Mouse (Mus musculus) kidney, postnatal 10 days (tissue): ENCODE measurements around the gene Rai14.

Source experiments
- DNase-seq: peaks from one replicate; pipeline ENCODE4 v3.0.0; 2021; ENCODE audit warnings: mixed read lengths

Gene Rai14

GRCm38 (mm10) chr15:10720188-10720587, 5.8 kb upstream of the Rai14 start:
- no peak for DNase-seq

DNA sequence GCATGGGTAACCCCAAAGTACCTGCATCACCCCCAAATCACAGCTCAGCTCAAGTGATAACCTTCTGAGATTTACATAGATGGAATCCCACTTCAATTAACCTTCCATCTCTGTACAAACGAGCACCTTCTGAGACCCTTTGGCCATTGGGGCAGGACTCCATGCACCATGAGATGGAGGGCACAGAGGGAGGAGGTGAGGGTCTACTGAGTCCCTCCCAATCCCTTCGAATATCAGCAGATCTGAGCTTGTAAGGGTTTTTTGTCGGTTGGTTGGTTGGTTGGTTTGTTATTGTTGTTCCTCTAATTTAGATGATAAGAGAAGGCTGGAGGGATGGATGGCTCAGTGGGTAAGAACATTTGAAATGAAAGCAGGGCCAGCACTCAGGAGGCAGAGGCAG, 5.1 kb upstream of the Rai14 start:
- no peak for DNase-seq

- no peak for DNase-seq
Measured at GRCm38 (mm10) chr15:10718763-10719162, 4.3 kb upstream of the Rai14 start.

DNA sequence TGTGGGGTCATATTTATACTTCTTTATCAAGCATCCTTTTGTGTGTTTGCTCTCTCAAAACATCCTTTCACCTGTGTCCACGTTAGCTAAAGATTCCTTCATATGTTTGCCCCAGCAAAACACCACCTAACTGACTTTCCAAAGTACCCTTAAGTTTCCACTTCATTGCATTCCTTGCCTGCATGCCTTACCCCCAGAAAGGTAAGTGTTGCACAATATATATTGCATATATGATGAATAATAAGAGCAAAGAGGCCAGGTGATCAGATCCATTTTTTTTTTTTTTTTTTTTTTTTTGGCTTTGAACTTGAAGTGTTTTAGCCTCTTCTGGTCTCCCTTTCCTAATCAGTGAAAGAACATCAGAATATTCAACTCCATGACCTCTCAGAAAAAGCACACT, 2.9 kb upstream of the Rai14 start:
- no peak for DNase-seq

GRCm38 (mm10) chr15:10715966-10716365, 1.5 kb upstream of the Rai14 start:
- DNase-seq = no peak

- peak; percentile 74 for DNase-seq
Measured at GRCm38 (mm10) chr15:10715139-10715505, 698 bp upstream of the Rai14 start.

- peak; percentile 58 for DNase-seq
Measured at GRCm38 (mm10) chr15:10713626-10714316, 653 bp downstream of the Rai14 start.

DNA sequence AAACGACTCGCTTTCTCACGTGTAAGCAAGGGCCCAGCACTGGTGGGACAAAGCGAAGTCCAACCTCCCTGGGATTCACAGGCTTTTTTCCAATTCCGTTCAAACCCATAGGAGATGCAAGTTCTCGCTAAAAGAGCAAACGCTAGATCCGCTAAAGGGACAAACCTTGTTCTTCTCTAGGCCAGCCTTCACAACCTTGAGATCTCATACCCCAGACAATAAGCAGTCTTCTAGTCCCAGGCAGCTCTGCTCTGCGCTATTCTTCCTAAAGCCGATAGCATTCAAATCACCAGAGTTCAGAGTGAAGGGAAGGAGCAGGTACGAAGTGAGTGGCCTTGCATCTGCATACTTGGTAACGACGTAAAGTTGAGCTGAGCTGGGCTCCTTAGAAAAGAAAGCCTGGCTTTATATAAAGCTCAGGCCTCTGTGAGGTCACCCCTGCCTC, 1.2 kb downstream of the Rai14 start:
- no peak for DNase-seq

DNA sequence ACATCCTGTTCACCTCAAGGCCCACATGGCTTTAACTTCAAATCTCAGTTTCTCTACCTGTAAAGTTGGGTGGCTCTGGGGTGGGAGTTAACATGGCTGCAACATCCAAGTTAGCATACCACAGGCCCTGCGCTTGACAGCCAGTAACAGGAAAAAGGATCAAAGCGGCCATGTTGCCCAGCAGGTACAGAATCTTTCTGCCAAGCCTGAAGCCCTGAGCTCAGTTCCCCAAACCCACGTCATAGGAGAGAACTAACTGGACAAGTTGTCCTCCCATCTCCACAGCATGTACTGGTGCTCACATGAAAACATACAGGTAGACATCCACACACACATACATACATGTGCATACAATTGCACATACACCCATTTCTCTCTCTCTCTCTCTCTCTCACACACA, 2.1 kb downstream of the Rai14 start:
- DNase-seq = no peak

- no peak for DNase-seq
Measured at GRCm38 (mm10) chr15:10711231-10711630, 3.2 kb downstream of the Rai14 start.

DNA sequence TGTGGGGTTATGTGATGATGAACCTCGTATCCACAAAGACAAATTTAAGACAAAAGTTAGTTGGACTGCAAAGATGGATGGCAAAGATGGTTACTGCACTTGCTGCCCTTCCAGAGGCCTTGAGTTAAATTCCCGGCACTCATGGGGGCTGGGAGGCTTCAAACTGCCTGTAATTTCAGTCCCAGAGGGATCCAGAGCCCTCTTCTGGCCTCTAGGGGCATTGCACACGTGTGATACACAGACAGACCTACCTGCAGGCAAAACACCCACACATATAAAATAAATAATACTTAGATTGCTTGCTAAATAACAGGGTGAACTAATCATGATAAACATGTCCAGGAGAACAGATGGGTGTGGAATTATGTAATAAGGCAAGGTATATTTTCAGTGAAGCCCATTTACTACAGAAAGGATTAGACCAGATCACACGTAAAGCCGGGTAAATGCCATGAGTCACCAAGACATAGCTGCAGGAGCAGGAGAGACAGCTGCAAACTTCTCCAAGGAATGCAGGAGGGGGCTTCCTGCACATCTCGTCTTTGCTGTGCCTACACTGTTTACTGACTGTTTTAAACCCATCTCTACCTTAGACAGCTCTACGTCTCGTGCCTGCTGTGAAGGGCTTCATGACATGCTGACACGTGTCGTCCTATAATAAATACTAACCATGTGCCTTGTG, 5.7 kb downstream of the Rai14 start:
- DNase-seq = no peak

DNA sequence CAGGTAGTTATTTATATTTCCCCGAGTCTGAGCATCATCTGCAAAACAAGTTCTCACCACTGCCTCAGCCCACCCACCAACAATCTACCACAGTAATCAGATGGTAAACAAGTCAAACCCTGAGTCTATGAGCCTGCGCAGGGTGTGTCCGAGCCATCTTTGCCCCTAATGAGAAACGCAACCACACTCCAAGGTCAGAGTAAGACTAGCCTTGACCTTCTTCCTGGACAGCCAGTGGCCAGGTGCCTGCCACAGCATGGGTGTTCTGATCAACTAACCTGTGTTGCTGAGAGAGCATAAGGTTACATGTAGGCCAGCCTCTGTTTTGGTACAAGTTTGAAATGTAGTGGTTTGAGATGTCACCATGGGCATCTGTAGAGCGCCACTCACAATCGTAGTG, 7.3 kb downstream of the Rai14 start:
- no peak for DNase-seq

DNA sequence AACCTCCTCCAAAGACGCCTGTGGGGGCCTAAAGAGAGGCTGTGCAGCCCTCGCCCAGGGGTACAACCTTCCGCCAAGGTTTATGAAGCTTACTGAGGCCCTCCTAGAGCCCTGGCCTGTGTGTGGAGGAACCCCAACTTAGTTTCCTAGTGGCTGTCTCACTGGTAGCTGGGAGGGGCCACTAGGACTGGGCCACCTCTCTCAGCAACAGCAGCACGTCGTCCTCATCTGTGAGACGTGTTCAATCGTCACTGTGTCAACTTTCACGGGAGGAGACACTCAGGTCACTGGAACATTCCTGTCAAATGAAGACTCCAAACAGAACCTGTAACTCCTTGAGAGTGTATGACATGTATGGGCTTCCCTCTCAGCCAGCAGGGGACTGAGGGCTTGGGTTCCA, 8.0 kb downstream of the Rai14 start:
- no peak for DNase-seq

- no peak for DNase-seq
Measured at GRCm38 (mm10) chr15:10705752-10706151, 8.7 kb downstream of the Rai14 start.

GRCm38 (mm10) chr15:10704328-10704727, 10.1 kb downstream of the Rai14 start:
- no peak for DNase-seq

- no peak for DNase-seq
Measured at GRCm38 (mm10) chr15:10701571-10701970, 12.9 kb downstream of the Rai14 start.

- DNase-seq = no peak
Measured at GRCm38 (mm10) chr15:10700891-10701466, 13.4 kb downstream of the Rai14 start.

DNA sequence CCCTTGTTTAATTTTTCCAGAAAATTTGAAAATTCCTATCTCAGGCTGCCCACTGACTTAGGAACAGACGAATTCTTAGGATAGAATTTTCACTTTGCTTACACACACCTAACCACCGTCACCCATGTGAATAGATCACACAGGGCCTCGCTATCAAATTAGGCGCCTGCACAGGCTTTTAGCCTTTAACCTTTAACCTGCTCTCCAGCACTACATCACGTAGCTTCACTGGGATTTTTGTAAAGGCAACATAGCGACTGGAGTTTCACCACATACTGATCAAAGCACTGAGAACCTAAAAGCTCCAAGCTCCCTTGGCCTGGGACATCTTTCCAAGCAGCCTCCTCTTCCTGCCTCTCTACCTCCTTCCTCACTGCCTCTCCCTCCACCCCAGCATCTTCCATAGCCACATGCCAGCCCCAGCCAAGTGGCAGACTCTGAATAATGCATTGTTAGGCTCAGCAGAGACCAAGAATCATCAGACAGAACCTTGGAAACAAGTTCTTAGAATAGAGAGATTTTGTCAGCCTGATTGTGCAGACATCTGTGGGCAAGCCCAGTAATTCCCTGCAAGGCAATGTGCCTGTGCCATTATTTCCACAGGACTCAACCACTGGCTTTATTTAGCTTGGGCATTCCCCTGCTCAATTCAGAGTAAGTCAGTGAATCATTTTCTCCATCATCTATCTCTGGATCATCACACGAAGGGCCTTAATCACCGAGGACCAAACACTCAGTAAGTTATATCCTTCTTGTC, 17.8 kb downstream of the Rai14 start:
- DNase-seq = no peak

DNA sequence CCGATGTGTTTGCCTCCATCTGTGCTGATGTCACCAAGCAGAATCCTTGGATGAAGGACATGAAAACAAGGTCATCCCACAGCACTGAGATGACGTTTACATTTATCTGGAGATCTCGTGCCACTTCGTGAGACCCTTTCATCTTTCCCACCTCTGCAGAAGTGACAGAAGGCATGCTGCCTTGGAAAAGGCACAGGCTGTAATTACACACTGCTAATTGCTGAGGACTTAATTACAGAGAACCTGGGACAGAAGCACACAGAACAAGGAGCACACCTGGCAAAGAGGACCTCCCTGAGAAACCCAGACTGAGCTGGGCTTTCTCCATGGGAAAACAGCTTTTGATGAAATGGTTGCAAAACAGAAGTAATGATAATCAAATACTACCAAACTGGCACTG, 21.8 kb downstream of the Rai14 start:
- DNase-seq = no peak

DNA sequence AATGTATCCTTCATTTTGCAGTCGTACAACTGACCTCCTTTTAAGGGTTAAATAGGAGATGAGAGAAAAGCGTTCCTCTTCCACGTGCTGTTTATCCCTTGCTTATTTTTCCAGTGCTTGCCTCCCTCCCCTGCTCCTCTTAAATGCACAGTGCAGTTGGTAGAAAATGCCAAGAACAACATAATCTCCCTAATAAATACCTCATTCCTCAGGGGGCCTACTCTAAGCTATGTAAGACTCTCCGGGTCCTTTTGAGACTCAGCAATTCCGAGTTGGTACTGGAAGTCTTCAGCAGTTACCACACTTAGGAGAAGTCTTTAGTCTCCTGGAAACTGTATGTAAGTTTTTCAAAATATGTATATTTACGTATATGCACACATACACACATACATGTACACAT, 22.9 kb downstream of the Rai14 start:
- DNase-seq = no peak

DNA sequence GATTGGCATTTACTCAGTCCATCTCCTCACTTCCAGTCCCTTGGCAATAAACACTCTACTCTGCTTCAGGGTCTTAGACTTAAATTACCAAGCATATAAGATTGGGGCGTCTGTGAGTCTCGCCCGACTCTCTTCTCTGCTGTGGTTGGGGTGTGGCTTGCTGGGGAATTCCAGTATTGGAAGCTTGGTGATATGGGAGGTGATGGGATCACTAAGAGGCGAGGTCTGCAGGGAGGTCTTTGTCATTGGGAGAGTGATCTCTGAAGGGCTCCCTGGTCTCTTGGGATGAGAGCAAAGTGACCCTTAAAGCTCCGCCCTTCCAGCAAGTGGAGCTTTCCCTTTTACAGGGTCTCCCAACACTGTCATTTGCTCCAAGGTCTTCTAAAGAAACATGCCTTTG, 23.5 kb downstream of the Rai14 start:
- no peak for DNase-seq

DNA sequence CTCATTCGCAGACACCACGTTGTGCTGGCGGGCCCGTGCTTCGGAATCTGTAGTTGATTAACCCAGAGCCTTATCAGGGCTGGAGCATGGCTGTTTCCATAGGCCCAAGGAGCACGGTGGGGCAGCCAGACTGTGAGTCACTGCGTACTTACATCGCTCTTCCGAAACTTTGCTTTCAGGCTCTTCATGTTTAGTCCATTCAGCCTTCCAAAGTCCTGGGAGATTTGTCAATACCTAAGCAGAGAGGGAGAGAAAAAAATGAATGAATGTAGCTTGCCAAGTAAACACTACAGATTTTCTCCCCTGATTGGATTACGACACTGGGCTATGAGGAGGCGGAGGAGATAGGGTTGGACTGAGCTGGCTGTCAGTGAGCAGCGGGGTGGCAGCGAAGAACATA, 24.2 kb downstream of the Rai14 start:
- no peak for DNase-seq

DNA sequence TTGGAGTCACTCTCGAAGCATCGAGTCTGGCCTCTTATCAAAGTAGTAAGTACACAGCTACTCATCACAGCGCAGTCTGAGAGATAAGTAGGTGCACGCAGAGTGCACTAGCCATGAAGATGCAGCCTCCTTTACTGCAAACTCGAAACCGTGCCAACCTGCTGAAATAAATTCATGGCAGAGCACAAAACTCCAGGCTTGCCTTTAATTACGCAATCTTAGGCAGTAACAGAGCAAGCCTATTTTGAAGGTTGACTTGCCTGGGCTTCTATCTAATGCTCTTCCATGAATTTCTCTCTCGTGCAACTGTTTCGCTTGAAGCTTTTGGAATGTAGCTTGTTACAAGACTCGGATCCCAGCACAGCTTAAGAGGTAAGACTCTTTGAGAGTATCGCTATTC, 25.1 kb downstream of the Rai14 start:
- DNase-seq = no peak

- no peak for DNase-seq
Measured at GRCm38 (mm10) chr15:10688686-10689085, 25.7 kb downstream of the Rai14 start.
